Mouse (Mus musculus): ENCODE measurements at regions not wholly inside any gene's neighbourhood (a gene's known extent, or its start where the extent isn't known, plus 50 kb on each side); places are given as distances from the start of the nearest gene placed in this dataset.

DNA sequence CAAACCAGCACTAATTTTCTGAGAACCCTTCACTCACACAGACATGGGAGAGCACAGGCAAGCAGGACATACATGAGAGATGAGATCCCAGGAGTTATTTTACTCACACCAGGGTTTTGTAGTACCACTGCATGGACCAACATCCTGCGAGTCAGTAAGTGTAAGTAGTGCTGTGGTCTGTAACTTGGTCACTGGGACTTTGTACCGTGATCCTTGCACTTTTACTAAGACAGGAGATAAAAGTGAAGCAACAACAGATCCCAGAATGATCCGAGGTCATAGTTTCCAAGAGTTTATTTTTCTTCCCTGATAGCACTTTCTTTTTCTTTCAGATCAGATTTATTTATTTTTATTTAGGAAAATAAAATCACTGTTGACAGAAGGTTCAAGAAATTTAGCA is 54.1 kb upstream of the Mtap start:
- DNase-seq (ENCODE audit: low spot score in 2 of 2) = no peak

DNA sequence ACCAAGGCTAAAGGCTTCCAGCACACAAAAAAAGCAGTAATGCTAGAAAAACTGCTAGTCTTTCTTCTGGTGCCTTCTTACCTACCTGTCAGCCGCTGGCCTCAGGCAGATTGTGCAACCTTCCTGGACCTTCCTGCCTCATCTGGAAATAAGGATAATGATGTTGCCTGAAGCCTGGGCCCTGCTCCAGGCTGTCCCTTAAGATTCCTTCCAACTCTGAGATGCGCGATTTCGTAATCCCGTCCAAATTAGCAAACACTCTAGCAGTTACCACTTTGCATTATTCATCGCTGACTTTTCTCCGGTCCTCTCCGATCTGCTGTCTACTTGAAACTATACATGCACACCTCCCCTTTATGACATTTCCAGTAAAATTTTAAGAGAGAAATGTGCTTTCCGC is 58.4 kb upstream of the Mtap start:
- DNase-seq (ENCODE audit: low spot score in 2 of 2) = no peak

DNA sequence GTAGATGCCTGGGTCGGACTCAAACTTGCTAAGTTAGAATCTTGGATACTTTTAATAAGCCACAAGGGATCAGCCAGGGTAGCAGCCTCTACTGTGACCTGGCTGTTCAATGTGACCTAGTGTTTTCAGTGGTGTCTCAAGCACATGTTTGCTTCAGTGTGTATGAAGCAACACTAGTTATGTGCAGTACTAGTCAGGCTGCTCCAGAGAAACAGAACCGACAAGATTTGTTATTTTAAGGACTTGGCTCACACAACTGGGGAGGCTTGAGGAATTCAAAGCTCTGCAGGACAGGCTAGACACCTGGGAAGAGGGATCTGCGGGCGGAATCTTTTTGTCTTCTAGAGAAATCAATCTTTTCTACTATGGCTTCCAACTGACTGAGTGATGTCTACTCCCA is 62.2 kb upstream of the Mtap start:
- no peak for DNase-seq (ENCODE audit: low spot score in 2 of 2)

DNA sequence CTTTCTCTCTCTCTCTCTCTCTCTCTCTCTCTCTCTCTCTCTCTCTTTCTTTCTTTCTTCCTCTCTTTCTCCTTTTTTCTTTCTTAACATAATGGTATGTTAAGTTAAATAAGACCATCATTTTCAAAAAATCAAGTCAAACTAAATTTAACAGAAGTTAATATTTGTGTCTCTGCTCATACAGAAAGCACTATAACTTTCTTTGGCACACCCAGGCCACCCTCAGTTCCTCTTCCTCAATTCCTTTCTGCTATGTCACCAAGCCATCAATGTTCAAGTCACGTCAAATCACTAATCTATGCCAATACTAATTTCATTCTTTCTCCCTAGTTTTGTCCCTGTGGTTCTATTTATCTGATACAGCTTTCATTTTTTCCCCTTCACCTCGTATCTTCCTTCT is 66.5 kb upstream of the Mtap start:
- no peak for DNase-seq (ENCODE audit: low spot score in 2 of 2)

DNA sequence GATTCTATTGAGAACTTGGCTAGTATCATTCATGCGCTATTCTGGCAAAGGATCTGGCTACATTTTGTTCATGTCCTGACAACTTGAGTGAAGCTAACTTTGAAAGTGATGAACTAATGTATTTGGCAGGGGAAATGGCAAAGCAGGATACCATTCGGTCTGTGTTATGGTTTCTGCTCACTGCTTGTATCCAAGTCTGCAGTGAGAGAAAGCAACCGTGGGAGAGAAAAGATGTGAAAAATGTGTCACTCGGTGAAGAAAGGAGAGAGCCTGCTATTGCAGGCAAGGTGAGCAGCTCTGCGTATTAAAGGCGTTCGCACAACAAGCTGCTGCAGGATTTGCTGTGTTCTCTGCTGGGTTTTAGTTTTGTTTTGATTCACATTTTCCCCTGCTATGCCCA is 72.5 kb upstream of the Mtap start:
- no peak for DNase-seq (ENCODE audit: low spot score in 2 of 2)

DNA sequence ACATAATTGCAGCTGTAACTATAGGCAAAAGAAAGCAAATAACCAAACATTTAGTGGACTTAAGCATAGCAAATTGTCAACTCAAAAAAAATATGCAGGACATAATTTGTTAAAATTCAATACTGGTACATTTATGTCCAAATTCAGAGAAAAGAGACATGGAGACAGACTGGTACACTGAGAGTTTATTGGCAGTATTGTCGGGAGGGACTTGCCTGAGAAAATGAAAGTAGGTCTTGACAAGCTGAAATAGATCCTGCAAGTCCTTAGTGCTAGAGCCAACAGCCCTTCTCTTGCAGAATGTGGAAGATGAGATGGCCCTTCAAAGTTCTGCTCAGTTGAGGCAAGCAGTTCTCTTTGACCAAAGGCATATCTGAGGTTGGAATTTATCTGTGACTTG is 74.5 kb upstream of the Mtap start:
- DNase-seq (ENCODE audit: low spot score in 2 of 2) = no peak

DNA sequence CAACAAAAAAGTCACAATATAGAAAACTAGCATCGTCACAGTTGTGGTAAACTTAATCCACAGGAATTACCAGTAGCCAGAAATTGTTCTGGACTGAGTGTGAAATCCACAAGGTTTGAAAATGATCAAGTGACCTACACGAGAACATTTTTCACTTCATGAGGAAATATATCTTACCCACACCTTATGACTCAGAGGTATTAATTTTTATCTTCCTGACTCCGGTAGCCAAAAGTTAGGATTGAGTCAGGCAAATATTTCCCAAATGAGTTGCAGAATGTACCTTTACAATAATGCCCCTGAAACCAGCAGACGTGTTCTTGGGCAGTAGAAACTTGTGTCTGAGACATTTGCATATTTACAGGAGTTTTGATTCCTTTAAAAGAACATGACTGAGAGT is 75.3 kb upstream of the Mtap start:
- no peak for DNase-seq (ENCODE audit: low spot score in 2 of 2)

DNA sequence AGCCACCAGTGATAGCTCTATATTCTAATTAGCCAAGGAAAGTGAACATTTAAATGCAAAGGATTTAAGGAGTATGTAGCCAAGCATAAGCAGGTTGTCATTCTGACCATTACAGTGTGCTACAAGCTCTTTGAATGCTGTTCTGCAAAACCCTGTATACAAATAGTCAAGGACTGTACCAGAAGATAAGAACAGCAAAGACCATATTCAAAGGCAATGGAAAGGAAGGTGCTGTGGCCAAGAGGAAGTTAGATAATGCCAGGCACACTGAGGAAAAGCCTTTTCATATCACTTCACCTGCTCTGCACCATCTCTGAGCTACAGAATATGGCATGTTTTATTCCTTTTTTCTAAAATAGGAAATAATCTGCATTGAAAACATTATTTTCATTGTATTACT is 79.3 kb upstream of the Mtap start:
- DNase-seq (ENCODE audit: low spot score in 2 of 2) = no peak

DNA sequence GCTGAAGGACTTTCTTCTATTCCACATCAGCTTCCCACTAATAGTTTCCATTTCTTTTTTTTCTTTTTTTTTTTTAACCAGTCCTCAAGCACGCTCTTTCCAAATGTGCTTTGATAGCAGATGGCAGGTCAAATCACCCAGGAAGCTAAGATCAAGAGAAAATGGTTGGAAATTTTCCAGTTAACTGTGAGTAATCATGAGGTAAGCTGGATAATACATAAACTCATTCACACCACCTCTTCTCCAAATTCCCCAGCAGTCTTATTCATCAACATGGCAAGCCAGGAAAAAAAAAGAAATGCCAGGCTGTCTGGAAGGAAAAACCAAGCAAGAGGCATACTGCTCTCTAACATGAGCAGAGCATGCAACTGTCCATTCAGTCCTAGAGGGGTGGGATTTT is 79.8 kb upstream of the Mtap start:
- no peak for DNase-seq (ENCODE audit: low spot score in 2 of 2)

DNA sequence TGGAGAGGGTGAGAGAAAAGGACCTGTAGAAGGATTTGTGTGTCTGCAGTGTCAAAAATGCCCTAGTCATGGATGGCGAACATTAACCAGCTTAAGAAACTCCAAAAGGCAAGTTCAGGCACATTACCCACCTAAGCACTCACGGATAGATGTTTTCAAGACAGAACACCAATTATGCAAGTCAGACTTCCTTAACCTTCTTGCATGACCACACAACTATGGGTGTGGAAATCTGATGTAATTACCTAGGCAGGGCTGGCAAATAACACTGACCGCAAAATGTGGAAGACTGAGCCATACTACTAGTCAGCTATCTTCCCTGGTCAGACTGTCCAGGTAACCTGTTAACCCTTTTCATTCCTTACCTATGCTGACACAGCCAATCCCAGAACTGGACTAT is 81.0 kb upstream of the Mtap start:
- no peak for DNase-seq (ENCODE audit: low spot score in 2 of 2)

DNA sequence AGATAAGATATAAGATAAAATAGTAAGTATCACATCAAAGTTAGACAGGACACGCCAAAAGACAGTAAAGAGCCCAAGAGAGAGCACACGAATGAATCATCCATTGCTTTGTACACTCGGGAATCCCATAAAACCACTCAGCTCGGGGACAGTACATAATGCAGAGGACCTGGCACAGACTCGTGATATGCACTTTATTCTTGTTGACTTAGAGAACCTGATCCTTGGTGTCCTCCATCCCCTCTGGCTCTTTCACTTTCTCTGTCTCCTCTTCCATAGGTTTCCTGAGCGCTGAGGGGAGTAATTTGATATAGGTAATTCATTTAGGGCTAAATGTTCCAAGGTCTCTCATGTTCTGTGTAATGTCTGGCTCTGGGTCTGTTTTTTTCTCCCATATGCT is 83.3 kb upstream of the Mtap start:
- DNase-seq (ENCODE audit: low spot score in 2 of 2) = no peak

DNA sequence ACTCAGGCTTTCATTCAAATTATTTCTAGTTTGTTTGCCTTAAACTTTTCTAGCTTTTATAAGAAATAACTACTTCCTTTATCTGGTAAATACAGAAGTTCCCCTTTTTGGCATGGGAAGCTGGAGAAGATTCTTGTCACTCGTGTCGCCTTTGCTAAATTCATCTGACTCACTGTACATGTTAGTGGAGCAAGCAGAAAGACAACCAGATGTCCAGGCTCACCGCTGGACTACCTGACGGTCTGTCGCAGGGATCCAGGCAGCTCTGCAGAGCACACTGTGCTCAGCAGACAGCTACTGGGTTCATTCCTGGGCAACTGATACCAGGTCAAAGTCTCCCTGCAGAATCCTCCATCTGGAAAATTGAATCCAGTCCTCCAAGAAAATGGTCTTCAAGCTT is 85.0 kb upstream of the Mtap start:
- no peak for DNase-seq (ENCODE audit: low spot score in 2 of 2)

DNA sequence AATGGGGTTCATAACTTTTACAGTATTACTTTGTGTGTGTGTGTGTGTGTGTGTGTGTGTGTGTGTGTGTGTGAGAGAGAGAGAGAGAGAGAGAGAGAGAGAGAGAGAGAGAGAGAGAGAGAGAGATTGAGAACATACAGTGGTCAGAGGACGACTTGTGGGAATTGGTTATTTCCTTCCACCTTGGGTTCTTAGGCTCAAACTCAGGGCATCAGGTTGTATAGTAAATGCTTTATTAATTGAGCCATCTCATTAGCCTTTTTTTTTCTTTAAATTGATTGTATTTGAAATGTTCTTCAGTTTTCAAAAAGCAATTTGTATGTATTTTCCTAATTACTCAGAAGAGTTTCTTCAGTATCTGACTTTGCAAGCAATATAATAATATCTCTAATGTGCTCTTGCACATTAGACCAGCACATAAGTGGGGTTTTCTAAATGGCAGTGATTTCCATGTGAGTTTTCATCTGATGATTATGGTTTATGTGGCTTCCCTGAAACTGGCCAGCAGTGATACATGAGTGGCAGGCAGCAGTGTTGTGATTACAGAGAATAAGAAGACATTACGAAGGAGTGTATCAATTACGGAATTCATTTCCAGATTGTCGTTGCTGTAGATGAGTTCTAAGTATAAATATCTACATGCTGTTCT is 86.2 kb upstream of the Mtap start:
- no peak for DNase-seq (ENCODE audit: low spot score in 2 of 2)

DNA sequence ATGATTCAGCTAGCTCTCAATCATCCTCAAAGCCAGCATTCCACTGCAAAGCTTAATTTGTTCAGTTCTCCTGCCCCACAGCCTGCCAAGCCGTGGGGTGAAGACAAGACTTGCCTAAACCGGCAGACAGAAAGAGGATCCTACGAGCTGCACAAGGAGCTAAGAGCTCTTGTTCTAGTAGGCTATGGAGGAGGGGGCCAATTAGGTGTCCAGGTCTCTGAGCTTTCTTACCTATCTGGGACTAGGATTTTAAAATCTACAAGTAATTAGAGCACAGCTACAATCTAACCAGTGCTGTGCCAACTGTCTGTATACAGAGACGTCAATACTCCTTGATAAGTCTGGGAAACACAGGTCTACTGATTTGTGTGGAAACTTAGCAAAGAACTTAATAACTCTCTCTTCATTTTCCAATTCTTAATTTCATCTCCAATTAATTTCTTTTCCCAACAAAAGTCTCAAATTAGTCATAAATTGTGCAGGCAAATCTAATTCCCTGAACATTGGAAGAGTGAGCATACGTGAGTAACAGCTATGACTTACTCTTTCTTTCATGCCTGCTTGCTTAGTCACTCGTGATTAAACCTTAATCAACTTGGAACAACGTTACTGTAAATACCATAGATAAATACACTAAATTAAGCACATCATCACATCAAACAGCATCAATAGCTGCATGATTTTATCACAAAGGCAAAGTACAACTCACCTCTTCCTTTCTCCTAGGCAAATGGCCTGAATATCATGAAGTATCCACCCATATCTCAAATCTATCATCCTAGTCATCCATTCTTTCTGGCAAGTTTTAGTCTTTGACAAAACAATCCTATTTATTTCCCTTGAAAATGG is 87.1 kb upstream of the Mtap start:
- DNase-seq (ENCODE audit: low spot score in 2 of 2) = no peak

DNA sequence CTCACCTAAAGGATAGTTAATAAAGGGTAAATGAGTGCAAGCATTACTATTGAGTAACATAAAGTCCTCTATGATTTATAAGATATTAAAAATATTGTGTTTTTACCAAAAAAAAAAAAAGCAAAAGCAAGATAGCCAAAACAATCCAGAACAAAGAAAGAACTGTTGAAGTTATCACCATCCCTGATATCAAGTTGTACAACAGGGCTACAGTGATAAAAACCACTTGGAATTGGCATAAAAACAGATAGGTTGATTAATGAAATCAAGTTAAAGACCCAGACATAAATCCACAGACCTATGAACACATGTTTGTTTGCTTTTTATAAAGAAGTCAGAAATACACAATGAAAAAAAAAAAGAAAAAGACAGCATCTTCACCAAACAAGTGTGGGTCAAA is 92.4 kb upstream of the Mtap start:
- DNase-seq (ENCODE audit: low spot score in 2 of 2) = no peak

DNA sequence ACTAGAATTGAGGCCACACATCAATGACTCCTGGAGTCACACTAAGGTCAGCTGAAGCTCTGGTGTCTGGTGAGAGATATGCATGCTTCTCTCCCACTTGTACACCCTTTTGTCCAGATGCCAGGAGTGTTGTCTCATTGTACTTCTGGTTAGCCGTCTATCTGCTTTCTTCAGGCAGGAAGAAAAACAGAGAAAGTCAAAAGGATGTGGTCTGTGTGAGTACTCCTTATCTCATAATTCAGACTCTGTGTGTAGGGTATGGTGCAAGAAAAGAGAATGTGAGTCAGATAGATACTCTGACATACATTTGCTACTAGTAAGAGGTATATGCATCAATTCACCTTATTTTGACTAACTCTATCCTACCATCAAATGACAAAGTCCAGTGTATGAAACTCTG is 92.9 kb upstream of the Mtap start:
- no peak for DNase-seq (ENCODE audit: low spot score in 2 of 2)

DNA sequence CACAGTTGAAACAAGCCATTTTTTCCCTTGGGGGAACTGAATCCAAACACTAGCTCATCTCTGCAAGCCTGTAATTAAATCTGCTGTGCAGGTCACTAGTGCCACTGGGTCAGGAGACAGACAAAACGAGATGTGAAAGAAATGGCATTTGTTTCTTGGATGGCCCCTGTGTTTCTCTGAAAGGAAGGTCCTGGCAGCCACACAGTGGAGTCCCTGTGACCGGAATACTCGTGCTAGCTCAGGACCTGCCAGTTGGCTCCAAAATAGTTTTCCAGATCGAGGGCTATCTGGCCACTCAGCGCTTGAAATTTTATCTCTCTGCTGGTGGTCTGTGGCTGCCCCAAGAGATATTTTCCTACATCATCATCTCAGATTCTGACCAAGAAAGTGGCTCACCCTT is 96.1 kb upstream of the Mtap start:
- peak; percentile 32 to 35 for DNase-seq (ENCODE audit: low spot score in 2 of 2)

DNA sequence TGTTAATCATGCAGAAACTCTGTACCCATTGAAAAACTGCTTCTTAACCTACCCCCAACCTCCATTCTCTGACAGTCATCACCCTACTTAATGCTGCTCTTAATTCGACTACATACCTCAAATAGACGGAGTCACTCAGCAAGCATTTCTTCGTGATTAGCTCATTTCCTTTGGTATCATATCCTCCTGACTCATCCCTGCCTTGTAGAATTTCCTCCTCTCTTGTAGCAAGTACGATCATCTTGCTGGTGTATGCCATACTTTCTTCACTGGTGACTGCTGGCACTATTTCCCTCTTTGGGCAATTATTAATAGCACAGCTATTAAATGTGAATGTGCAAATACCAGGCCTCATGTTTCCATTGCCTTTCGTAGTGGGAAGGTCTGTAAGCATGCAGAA is 98.0 kb upstream of the Mtap start:
- no peak for DNase-seq (ENCODE audit: low spot score in 2 of 2)

DNA sequence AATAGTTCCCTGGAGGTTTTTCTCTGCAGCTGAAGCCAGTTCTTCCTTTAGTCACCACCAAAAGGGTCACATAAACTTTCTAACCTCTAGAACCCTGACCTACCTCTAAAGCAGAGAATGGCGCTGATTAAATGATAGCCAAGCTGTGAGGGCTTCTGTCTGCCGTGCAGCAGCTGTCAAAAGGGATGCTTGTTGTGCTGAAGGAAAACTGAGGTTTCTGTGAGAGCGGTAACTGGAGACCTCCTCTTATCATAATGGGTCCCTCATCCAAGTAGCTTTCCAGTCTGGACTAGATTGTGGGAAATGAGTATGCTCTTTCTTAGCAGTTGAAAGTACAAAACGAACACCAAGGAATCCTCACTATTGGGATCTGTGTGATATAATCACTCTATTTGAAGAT is 98.8 kb upstream of the Mtap start:
- DNase-seq (ENCODE audit: low spot score in 2 of 2) = no peak

DNA sequence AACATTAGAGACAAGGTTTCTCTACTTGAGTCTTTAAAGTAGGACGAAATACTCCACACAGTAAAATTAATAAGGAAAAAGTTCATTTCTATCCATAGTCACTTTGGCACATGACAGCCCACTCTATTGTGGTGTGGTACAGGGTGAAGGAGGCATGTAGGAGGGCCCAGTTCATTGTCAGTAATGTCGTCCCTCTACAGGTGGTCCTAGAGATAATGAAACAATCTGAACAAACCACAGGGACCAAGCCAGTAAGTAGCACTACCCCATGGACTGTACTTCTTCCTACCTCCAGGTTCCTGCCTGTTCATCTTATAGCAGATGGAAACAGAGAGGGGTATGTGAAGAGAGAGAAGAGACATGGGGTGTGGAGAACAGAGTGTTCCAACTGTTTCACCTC is 102.1 kb upstream of the Mtap start:
- DNase-seq (ENCODE audit: low spot score in 2 of 2) = no peak

DNA sequence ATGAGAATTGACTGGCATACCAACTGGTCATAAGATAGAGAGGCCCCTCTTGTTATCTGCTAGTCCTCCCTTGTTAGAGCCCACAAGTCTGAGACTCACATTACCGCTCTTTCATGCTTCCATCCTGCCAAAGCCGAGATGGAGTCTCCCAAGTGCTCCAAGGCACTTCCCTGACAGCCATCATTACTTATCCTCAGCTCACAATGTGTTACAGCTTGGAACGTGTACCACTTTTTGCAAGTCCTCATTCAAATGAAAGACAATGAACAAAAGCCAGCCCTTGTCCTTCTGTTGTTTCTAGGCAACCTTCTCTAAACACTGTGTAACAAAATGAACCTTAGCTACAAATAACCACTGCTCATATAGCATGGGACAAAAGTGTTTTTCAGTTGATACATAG is 102.6 kb upstream of the Mtap start:
- no peak for DNase-seq (ENCODE audit: low spot score in 2 of 2)

DNA sequence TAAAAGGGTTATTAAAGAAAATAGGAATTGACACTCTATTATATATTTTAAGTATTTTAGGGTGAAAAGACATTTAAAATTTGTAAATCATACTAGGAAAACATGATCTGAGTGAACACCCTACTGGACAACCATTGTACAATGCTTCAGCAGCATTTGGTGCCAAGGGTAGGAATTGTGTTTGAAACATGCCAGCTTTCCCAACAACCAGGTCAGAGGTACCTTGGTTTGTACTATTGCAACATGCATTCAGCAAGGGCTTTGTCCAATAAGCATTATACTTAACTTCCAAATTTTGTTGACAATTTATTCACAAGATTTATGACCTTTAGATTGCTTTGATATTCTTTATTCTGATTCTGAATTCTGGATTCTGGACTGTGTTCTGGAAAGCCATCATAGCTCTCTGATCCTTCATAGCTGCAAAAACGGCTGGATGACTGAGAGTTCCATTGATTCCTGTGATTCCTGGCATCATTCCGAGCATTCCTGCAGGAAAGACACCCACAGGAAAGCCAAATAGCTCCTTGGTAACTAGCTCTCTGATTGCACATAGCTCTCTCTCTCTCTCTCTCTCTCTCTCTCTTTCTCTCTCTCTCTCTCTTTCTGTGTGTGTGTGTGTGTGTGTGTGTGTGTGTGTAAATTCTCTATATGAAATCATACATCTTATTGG is 124.1 kb upstream of the Mtap start:
- DNase-seq (ENCODE audit: low spot score in 2 of 2) = peak; percentile 6 to 16

DNA sequence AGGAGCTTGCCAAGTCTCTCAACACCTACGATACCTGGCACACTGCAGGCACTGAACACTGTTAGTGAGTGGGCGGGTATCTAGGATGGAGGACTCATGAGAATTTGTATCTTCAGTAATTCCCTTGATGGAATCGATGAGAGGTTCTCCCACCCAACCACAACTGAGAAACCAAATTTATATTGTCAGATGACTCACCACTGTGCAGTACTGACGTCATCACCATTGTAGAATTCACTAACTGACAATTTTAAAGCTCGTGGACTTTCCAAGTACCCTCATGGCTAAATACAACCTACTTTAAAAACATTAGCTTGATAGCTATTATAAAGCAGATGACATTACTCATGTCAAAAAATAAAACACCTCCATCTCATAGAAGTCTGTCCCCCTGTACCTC is 128.4 kb upstream of the Mtap start:
- DNase-seq (ENCODE audit: low spot score in 2 of 2) = no peak
